Mouse (Mus musculus) embryonic facial prominence, embryonic 14.5 days (tissue): ENCODE measurements at regions not wholly inside any gene's neighbourhood (a gene's known extent, or its start where the extent isn't known, plus 50 kb on each side); places are given as distances from the start of the nearest gene placed in this dataset.

Experiments used
- ATAC-seq: fragments of 200-750 bp; cut with Nextera tagmentation; 2 replicates; pipeline ENCODE4 v1.8.0; 2017; ENCODE audit warnings: low read depth, moderate number of reproducible peaks, moderate TSS enrichment
- DNase-seq: peaks from one replicate; pipeline ENCODE4 v3.0.0-alpha.2; 2015; ENCODE audit warnings: low spot score
- H3K27ac ChIP-seq: fragments of 300-500 bp; sonication (generic); replicated peaks from 2 replicates; pipeline ENCODE4 v1.5.1; 2014; ENCODE audit warnings: low read depth, mild to moderate bottlenecking, low read length, moderate library complexity
- H3K27me3 ChIP-seq: fragments of 300-500 bp; sonication (generic); replicated peaks from 2 replicates; pipeline ENCODE4 v1.6.1; 2014; ENCODE audit warnings: low read length; ENCODE audit not compliant: control insufficient read depth, insufficient read depth
- H3K36me3 ChIP-seq: fragments of 300-500 bp; sonication (generic); 2 replicates; pipeline ENCODE4 v1.6.1; 2014; ENCODE audit warnings: low read length, mixed read lengths; ENCODE audit not compliant: control insufficient read depth, insufficient read depth
- H3K4me1 ChIP-seq: fragments of 300-500 bp; sonication (generic); 2 replicates; pipeline ENCODE4 v1.6.1; 2014; ENCODE audit warnings: antibody characterized with exemption, low read length; ENCODE audit not compliant: control insufficient read depth, insufficient read depth
- H3K4me2 ChIP-seq: fragments of 300-500 bp; sonication (generic); 2 replicates; pipeline ENCODE4 v1.6.1; 2014; ENCODE audit warnings: low read depth, mild to moderate bottlenecking, low read length, moderate library complexity, mixed read lengths
- H3K4me3 ChIP-seq: fragments of 300-500 bp; sonication (generic); 2 replicates; pipeline ENCODE4 v1.5.1; 2014; ENCODE audit warnings: low read depth, mild to moderate bottlenecking, low read length
- H3K9ac ChIP-seq: fragments of 300-500 bp; sonication (generic); 2 replicates; pipeline ENCODE4 v1.6.1; 2014; ENCODE audit warnings: low read depth, mild to moderate bottlenecking, low read length, moderate library complexity, mixed read lengths
- H3K9me3 ChIP-seq: fragments of 300-500 bp; sonication (generic); 2 replicates; pipeline ENCODE4 v1.6.1; 2016; ENCODE audit warnings: low read length; ENCODE audit not compliant: control insufficient read depth
- WGBS: fragments of 180-500 bp; shearing (Covaris S2); extraction: QIAGEN DNeasy Blood & Tissue Kit; methylation state at CpG from one replicate; pipeline ENCODE4 v1.1.7; 2014; 5-methylcytosine and 5-hydroxymethylcytosine counted together

- ATAC-seq (no peak), DNase-seq (no peak)
- Histone ChIP-seq H3K4me3 (no peak overlapping the region), H3K27ac (no peak overlapping the region), H3K36me3 (no peaks in the 10 kb centered on the region), H3K9me3 (no peaks in the 10 kb centered on the region), H3K27me3 (no peaks in the 10 kb centered on the region), H3K9ac (no peak overlapping the region), H3K4me1 (no peaks in the 10 kb centered on the region), H3K4me2 (no peak overlapping the region)
- 65% methylated on average over 2 of the region's 2 CpGs for WGBS
Observed at GRCm38 (mm10) chr1:73715571-73715970, 408.7 kb downstream of the Tns1 start.

- Histone ChIP-seq H3K4me1 (no peaks in the 10 kb centered on the region; the same call in 1 of the 2 replicates), H3K36me3 (no peaks in the 10 kb centered on the region), H3K27me3 (no peaks in the 10 kb centered on the region), H3K9ac (no peak overlapping the region), H3K4me2 (no peak overlapping the region), H3K4me3 (no peak overlapping the region), H3K9me3 (no peaks in the 10 kb centered on the region), H3K27ac (no peak overlapping the region)
- peak; percentile 82; the same call in 1 of the 2 replicates for ATAC-seq
- DNase-seq, result peak; percentile 55
- 16% methylated on average over 4 of the region's 4 CpGs for WGBS
Observed at GRCm38 (mm10) chr1:73702428-73702842, 421.8 kb downstream of the Tns1 start.

- no peak overlapping the region for H3K9ac ChIP-seq
- H3K9me3 ChIP-seq, result no peaks in the 10 kb centered on the region
- ATAC-seq (no peak), DNase-seq (no peak)
- no peaks in the 10 kb centered on the region for H3K27me3 ChIP-seq
- H3K4me3 ChIP-seq, result no peak overlapping the region
- H3K36me3 ChIP-seq, result no peaks in the 10 kb centered on the region
- H3K4me1 ChIP-seq, result no peaks in the 10 kb centered on the region
- WGBS, result 77% methylated on average over 2 of the region's 2 CpGs
- no peak overlapping the region for H3K4me2 ChIP-seq
- no peak overlapping the region for H3K27ac ChIP-seq
Observed at GRCm38 (mm10) chr1:73693537-73693936, 430.7 kb downstream of the Tns1 start.

GRCm38 (mm10) chr1:73685734-73686133 lies 438.5 kb downstream of the Tns1 start:
- Histone ChIP-seq H3K9ac (no peak overlapping the region), H3K4me3 (no peak overlapping the region), H3K4me2 (no peak overlapping the region), H3K9me3 (no peaks in the 10 kb centered on the region), H3K27me3 (no peaks in the 10 kb centered on the region), H3K36me3 (no peaks in the 10 kb centered on the region), H3K27ac (no peak overlapping the region), H3K4me1 (no peaks in the 10 kb centered on the region)
- 61% methylated on average over 4 of the region's 4 CpGs for WGBS
- DNase-seq, result no peak
- ATAC-seq, result no peak

GRCm38 (mm10) chr1:73685066-73685465 lies 439.2 kb downstream of the Tns1 start:
- no peaks in the 10 kb centered on the region for H3K36me3 ChIP-seq
- H3K9me3 ChIP-seq, result no peaks in the 10 kb centered on the region
- H3K4me1 ChIP-seq, result no peaks in the 10 kb centered on the region
- WGBS, result 71% methylated on average over 4 of the region's 4 CpGs
- DNase-seq, result no peak
- ATAC-seq, result no peak
- no peak overlapping the region for H3K4me3 ChIP-seq
- no peak overlapping the region for H3K9ac ChIP-seq
- no peak overlapping the region for H3K4me2 ChIP-seq
- no peaks in the 10 kb centered on the region for H3K27me3 ChIP-seq
- no peak overlapping the region for H3K27ac ChIP-seq

GRCm38 (mm10) chr1:73684166-73684565 lies 440.1 kb downstream of the Tns1 start:
- 95% methylated on average over 5 of the region's 5 CpGs for WGBS
- H3K4me3 ChIP-seq, result no peak overlapping the region
- no peak for ATAC-seq

GRCm38 (mm10) chr1:73683132-73683888 lies 440.9 kb downstream of the Tns1 start:
- H3K9me3 ChIP-seq, result no peaks in the 10 kb centered on the region
- no peak for DNase-seq
- no peak overlapping the region for H3K9ac ChIP-seq
- no peak overlapping the region for H3K4me2 ChIP-seq
- H3K27ac ChIP-seq, result no peak overlapping the region
- no peaks in the 10 kb centered on the region for H3K36me3 ChIP-seq
- no peaks in the 10 kb centered on the region for H3K4me1 ChIP-seq
- 46% methylated on average over 4 of the region's 4 CpGs for WGBS
- no peaks in the 10 kb centered on the region for H3K27me3 ChIP-seq
- ATAC-seq, result no peak
- H3K4me3 ChIP-seq, result no peak overlapping the region

More at GRCm38 (mm10) chr1:73684166-73684565, 440.1 kb downstream of the Tns1 start:
- Histone ChIP-seq H3K36me3 (no peaks in the 10 kb centered on the region), H3K27me3 (no peaks in the 10 kb centered on the region), H3K4me1 (no peaks in the 10 kb centered on the region), H3K9ac (no peak overlapping the region), H3K4me2 (no peak overlapping the region), H3K9me3 (no peaks in the 10 kb centered on the region), H3K27ac (no peak overlapping the region)
- no peak for DNase-seq

- no peaks in the 10 kb centered on the region for H3K9me3 ChIP-seq
- ATAC-seq, result no peak
- no peak overlapping the region for H3K4me2 ChIP-seq
- H3K36me3 ChIP-seq, result no peaks in the 10 kb centered on the region
- no peaks in the 10 kb centered on the region for H3K4me1 ChIP-seq
- no peak overlapping the region for H3K27ac ChIP-seq
- DNase-seq, result peak; percentile 28
- H3K9ac ChIP-seq, result no peak overlapping the region
- 38% methylated on average over 1 of the region's 1 CpGs for WGBS
- no peak overlapping the region for H3K4me3 ChIP-seq
- H3K27me3 ChIP-seq, result no peaks in the 10 kb centered on the region
Observed at GRCm38 (mm10) chr1:73681697-73682096, 442.6 kb downstream of the Tns1 start.

- Histone ChIP-seq H3K27ac (no peak overlapping the region), H3K9ac (no peak overlapping the region), H3K4me3 (no peak overlapping the region), H3K9me3 (no peaks in the 10 kb centered on the region), H3K4me1 (no peaks in the 10 kb centered on the region), H3K27me3 (no peaks in the 10 kb centered on the region), H3K4me2 (no peak overlapping the region), H3K36me3 (no peaks in the 10 kb centered on the region)
- 90% methylated on average over 3 of the region's 3 CpGs for WGBS
- no peak for ATAC-seq
- no peak for DNase-seq
Observed at GRCm38 (mm10) chr1:73680829-73681228, 443.4 kb downstream of the Tns1 start.
